Mouse (Mus musculus) ES-Bruce4 (cell line): ENCODE measurements around the gene Ly75. TPM values are rescaled to one million over a fixed set of nuclear protein-coding genes. Genes with fewer than 3 reads are reported as not detected.

Experiments
- H3K27ac ChIP-seq: 2 replicates; pipeline ENCODE4 v1.5.1; 2012; ENCODE audit warnings: low read length, inconsistent platforms; ENCODE audit not compliant: insufficient read depth
- H3K27me3 ChIP-seq: 2 replicates; pipeline ENCODE4 v1.6.1; 2012; ENCODE audit warnings: mild to moderate bottlenecking, low read length, inconsistent platforms; ENCODE audit not compliant: control insufficient read depth, poor library complexity, insufficient read depth, severe bottlenecking
- H3K36me3 ChIP-seq: 2 replicates; pipeline ENCODE4 v1.6.1; 2012; ENCODE audit warnings: inconsistent platforms, mild to moderate bottlenecking, low read length, moderate library complexity; ENCODE audit not compliant: control insufficient read depth, poor library complexity, insufficient read depth, severe bottlenecking
- H3K4me1 ChIP-seq: one replicate; pipeline ENCODE4 v1.8.1; 2011; ENCODE audit warnings: low read length; ENCODE audit not compliant: control insufficient read depth, insufficient read depth
- H3K4me3 ChIP-seq: 2 replicates; pipeline ENCODE4 v1.5.1; 2011; ENCODE audit warnings: low read depth, mild to moderate bottlenecking, low read length
- H3K9ac ChIP-seq: 2 replicates; pipeline ENCODE4 v1.6.1; 2012; ENCODE audit warnings: low read depth, mild to moderate bottlenecking, inconsistent platforms; ENCODE audit not compliant: poor library complexity, severe bottlenecking
- H3K9me3 ChIP-seq: replicated peaks from 2 replicates; pipeline ENCODE4 v1.6.1; 2012; ENCODE audit warnings: mild to moderate bottlenecking, low read length, inconsistent platforms; ENCODE audit not compliant: control insufficient read depth, poor library complexity, insufficient read depth, severe bottlenecking
- CTCF ChIP-seq: IDR thresholded peaks from one replicate; pipeline ENCODE4 v1.8.1; 2011; ENCODE audit warnings: low read depth, low read length
- EP300 ChIP-seq: IDR thresholded peaks from 2 replicates; pipeline ENCODE4 v1.6.1; 2011; ENCODE audit warnings: low read depth, low read length; ENCODE audit not compliant: insufficient read depth
- POLR2A ChIP-seq: IDR thresholded peaks from one replicate; pipeline ENCODE4 v1.8.1; 2011; ENCODE audit warnings: low read length; ENCODE audit not compliant: insufficient read depth
- polyA plus RNA-seq: library from polyadenylated mRNA; stranded (reverse); fragments of >200 nt; gene quantifications from 2 replicates; pipeline ENCODE4 v1.2.4, GENCODE M21; 2011; ENCODE audit warnings: low read depth; ENCODE audit not compliant: missing spikeins, insufficient read depth, insufficient read length

Gene Ly75
- polyA plus RNA-seq, 1 experiment = 10.0 TPM

DNA sequence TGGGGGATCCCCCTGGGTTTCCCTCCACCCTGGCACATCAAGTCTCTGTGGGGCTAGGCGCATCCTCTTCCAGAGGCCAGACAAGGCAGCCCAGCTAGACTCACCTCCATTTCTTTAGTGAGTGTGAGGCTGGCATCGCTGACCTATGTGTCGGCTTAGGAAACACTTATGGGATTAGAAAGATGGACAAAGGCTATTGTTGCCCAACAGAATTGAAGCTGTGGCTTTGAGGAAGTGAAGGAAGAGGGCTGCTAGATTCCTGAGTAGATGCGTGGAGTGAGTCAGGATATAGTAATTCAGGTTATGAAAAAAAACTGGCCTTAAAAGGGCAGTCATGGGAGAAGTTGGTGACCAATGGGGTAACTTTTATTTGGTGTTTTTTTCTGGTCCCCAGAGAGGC is 13.6 kb downstream of the Ly75 start:
- Histone ChIP-seq H3K9ac (no peak overlapping the region), H3K27ac (no peak overlapping the region), H3K4me3 (no peak overlapping the region), H3K27me3 (no peaks in the 10 kb centered on the region), H3K36me3 (no peaks in the 10 kb centered on the region), H3K9me3 (no peaks in the 10 kb centered on the region), H3K4me1 (no peaks in the 10 kb centered on the region)
- no peak for TF ChIP-seq EP300
- no peak for TF ChIP-seq CTCF
- no peak for TF ChIP-seq POLR2A

DNA sequence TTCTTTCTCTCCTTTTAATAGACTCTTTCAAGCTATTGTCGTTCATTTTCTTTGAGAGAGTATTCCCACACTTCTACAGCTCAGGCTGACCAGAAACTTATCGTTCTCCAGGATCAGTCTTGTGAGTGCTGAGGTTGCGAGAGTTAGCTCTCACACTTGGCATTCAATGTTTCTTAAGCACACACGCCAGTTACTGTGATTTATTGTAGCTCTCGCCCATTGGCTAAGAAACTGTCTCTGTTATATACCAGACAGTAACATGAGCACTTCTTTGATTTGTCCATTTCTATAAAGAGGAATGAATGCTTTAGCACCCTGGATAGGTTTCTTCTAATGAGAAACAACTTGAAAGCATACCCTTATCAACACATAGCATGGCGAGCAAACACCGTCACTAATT is 15.2 kb downstream of the Ly75 start:
- no peak overlapping the region for H3K4me3 ChIP-seq
- TF ChIP-seq CTCF = no peak
- TF ChIP-seq EP300 = no peak
- TF ChIP-seq POLR2A = no peak

DNA sequence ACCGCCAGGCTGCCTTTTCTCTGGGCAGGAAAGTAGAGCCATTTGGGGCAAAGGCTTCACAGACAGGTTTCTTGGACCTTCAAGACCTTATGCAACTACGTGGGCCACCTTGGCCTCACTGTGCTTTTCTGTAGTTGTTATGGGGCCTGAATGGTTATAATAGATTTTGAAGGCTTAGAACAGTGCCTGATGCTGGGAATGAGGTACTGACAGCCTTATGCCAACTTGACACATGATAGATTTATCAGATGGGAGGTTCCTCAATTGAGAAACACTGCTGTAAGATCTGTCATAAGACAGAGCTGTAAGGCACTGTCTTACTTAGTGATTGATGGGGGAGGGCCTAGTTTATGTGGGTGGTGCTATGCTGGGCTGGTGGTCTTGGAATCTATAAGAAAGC is 15.9 kb downstream of the Ly75 start:
- Histone ChIP-seq H3K9ac (no peak overlapping the region), H3K9me3 (no peaks in the 10 kb centered on the region), H3K27me3 (no peaks in the 10 kb centered on the region), H3K36me3 (no peaks in the 10 kb centered on the region), H3K27ac (no peak overlapping the region), H3K4me1 (no peaks in the 10 kb centered on the region), H3K4me3 (no peak overlapping the region)
- TF ChIP-seq EP300 = no peak
- no peak for TF ChIP-seq CTCF
- TF ChIP-seq POLR2A = no peak

More for the DNA sequence above, 15.2 kb downstream of the Ly75 start:
- Histone ChIP-seq H3K27me3 (no peaks in the 10 kb centered on the region), H3K4me1 (no peaks in the 10 kb centered on the region), H3K9me3 (no peaks in the 10 kb centered on the region), H3K27ac (no peak overlapping the region), H3K9ac (no peak overlapping the region), H3K36me3 (no peaks in the 10 kb centered on the region)

DNA sequence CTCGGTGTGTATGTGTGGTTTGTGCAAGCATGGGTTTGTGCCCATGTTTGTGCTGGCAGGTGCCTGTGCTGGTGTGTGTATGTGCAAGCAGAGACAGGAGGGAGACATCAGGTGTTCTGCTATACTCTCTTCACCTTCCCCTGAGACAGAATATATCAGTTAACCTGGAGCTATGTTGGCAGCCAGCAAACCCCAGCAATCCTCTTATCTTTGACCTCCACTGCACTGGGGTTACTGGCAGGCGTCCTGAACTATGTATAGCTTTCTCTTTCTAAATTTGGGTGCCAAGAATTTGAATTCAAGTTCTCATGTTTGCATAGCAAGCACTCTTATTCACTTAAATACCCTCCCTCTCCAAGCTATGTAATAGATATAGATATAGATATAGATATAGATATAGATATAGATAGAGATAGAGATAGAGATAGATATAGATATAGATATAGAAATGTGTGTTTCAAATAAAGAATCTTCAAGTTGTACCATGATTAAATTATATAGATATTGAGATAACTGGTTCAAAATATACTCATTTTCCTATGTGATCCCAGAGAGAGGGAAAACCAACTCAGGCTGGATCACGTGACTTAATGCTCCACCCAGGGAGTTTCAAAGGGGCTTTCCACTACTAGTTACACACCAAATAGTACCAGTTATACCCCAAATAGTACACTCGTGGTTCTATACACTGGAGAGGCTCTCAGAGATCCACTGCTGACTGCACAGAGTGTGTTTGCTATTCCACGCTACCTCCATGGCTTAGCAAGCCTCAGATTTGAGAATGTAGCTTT is 17.1 kb downstream of the Ly75 start:
- Histone ChIP-seq H3K9ac (no peak overlapping the region), H3K27me3 (no peaks in the 10 kb centered on the region), H3K4me1 (no peaks in the 10 kb centered on the region), H3K27ac (no peak overlapping the region), H3K9me3 (no peaks in the 10 kb centered on the region), H3K4me3 (no peak overlapping the region), H3K36me3 (no peaks in the 10 kb centered on the region)
- no peak for TF ChIP-seq POLR2A
- TF ChIP-seq CTCF = no peak
- no peak for TF ChIP-seq EP300

DNA sequence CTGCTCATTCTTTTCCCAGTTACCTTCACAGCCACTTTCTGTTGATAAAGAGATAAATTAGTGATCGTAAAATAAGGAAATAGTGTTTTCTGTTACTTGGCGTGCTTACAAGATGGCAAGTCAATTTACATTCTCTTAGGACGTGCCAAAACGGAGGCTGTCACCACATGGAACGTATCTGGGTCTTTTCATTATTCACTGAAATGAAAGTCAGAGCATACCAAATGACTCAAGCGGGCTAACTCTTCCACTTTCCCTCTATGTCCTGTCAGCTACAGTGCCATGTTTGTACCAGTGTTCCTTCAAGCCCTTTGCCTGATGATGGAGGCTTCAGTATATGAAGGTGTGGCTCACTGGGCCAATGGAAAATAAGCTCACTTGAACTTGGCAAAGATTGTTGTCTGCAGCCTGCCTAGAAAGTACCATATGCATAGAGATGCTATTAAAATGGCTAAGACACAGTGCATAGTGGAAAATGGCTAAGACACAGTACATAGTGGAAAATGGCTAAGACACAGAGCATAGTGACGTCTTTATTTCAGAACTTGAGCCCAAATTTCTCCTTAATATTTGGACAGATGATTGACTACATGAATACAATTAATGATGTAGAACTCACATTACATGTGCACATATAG is 17.8 kb downstream of the Ly75 start:
- Histone ChIP-seq H3K27ac (no peak overlapping the region), H3K4me1 (no peaks in the 10 kb centered on the region), H3K36me3 (no peaks in the 10 kb centered on the region), H3K27me3 (no peaks in the 10 kb centered on the region), H3K4me3 (no peak overlapping the region), H3K9me3 (no peaks in the 10 kb centered on the region), H3K9ac (no peak overlapping the region)
- TF ChIP-seq EP300 (no peak), CTCF (no peak), POLR2A (no peak)

DNA sequence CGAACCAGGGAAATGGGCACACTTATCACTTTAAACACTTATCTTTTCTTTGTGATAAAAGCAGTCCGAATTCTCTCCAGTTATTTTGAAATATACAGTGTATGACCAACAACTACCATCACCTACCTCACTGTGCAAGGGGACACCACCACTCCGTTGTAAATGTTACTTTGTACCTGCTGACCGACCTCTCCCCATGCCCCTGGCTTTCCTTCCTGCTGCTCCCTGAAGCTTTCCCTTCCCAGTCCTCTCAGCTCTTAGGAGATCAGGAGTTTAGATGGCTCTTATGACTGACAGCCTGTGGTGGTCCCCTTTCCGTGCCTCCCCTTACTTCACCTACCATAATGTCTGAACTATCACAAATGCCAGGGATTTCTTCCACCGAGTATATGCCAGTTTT is 21.0 kb downstream of the Ly75 start:
- Histone ChIP-seq H3K27ac (no peak overlapping the region), H3K9me3 (no peaks in the 10 kb centered on the region), H3K4me1 (no peaks in the 10 kb centered on the region), H3K9ac (no peak overlapping the region), H3K36me3 (no peaks in the 10 kb centered on the region), H3K27me3 (no peaks in the 10 kb centered on the region), H3K4me3 (no peak overlapping the region)
- TF ChIP-seq EP300 = no peak
- TF ChIP-seq CTCF = no peak
